Comparison of ENCODE assay signal across 13 mouse cellular contexts in the genomic region with DNA sequence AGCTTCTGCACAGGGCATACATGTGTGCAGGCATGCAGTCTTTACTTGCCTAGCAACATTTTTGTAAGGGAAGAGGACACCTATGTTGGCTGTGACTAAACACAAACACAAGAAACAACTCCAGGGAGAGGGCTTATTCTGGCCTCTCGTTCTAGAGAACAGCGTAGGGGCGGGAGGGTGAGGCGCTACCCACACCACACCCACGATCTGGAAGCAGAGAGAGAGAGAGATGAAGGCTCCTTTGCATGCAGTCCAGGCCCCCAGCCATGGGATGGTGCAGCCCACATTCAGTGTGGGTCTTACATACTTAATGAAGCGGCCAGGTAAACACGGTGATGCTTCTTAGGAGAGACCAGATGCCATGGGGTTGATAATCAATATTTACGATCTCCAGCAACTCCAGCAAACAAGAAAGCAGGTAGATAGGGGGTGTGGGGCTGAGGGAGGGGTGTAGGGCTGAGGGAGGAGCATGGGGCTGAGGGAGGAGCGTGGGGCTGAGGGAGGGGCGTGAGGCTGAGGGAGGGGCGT. TPM values are rescaled to one million over a fixed set of nuclear protein-coding genes. Genes with fewer than 3 reads are reported as not detected.
"Had no signal": no experiment of that assay in that cellular context is flagged by ENCODE, and none has a peak within 500 bp of the region (broad histone marks: within the 10 kb centered on the region; RNA-seq: fewer than 3 reads in every experiment).

No protein-coding gene starts in this region.

- ATAC-seq: intestine, embryonic 15.5 days had no signal

- H3K9me3 ChIP-seq: intestine, embryonic 15.5 days; limb, embryonic 10.5 days; lung, embryonic 15.5 days had no signal

- H3K4me2 ChIP-seq: intestine, embryonic 15.5 days; lung, embryonic 15.5 days; neural tube, embryonic 12.5 days had no signal

- H3K36me3 ChIP-seq: intestine, embryonic 15.5 days; limb, embryonic 10.5 days; lung, embryonic 15.5 days; neural tube, embryonic 12.5 days had no signal

- H3K4me3 ChIP-seq: intestine, embryonic 15.5 days; limb, embryonic 10.5 days; lung, embryonic 15.5 days; neural tube, embryonic 12.5 days had no signal

- DNase-seq: kidney, adult 18-20 months; kidney, postnatal 14 days; midbrain, embryonic 14.5 days; right cerebral cortex, postnatal 4 days; spleen, adult 18-20 months; thymus, adult 2 months; thymus, postnatal 25 days had no signal

- H3K4me1 ChIP-seq: neural tube, embryonic 12.5 days had no signal

- H3K27ac ChIP-seq: intestine, embryonic 15.5 days; limb, embryonic 10.5 days; lung, embryonic 15.5 days; neural tube, embryonic 12.5 days had no signal

- H3K9ac ChIP-seq: intestine, embryonic 15.5 days; lung, embryonic 15.5 days; neural tube, embryonic 12.5 days had no signal

RNA-seq across cellular contexts. Expression of a gene that starts 1.2 kb away (rescaled TPM):
- polyA plus RNA-seq: kidney, embryonic 14.5 days; liver, embryonic 16.5 days had no signal
